Mouse (Mus musculus) left cerebral cortex, postnatal 25 days (tissue): ENCODE measurements around the gene Ethe1. TPM values are rescaled to one million over a fixed set of nuclear protein-coding genes. Genes with fewer than 3 reads are reported as not detected.
A peak's percentile ranks its signal among the peaks of the same experiment; 100 is the strongest.
"Not testable (repeated sequence)": the region's sequence is repeated elsewhere in the genome, so short reads cannot be mapped to it uniquely, and the experiment has no call there.

ENCODE experiments used
- DNase-seq, 2 experiments: peaks; one replicate each; pipeline ENCODE4 v3.0.0; 2022; ENCODE audit warnings: low spot score in 2 of 2, mixed read lengths in 1 of 2
- intact Hi-C: fragments of 180-260 bp; cut with DNase I; formaldehyde crosslinking; loops from one replicate; pipeline ENCODE4 v1.15.1; 2025
- total RNA-seq, 2 experiments: library from RNA; stranded (reverse); gene quantifications; 2 replicates each; pipeline ENCODE4 v1.2.3; 2021

Gene Ethe1
- total RNA-seq, 2 experiments from 2014 or later, result 11.1 to 13.2 TPM

GRCm38 (mm10) chr7:24608017-24608416, 20.7 kb downstream of the Ethe1 start:
- intact Hi-C loops, result no loop called here
- DNase-seq, result peak in 1 of 2 experiments; percentile 53

- intact Hi-C loops, result no loop called here
- DNase-seq, result no peak
These were observed 21.2 kb downstream of the Ethe1 start for GRCm38 (mm10) chr7:24608561-24608960.

GRCm38 (mm10) chr7:24610144-24610878, 23.0 kb downstream of the Ethe1 start, which contains the start of gene Phldb3:
Gene Phldb3, plus strand, starts transcription at chr7:24610763.
- no peak for DNase-seq
- intact Hi-C loops, result no loop called here

GRCm38 (mm10) chr7:24610879-24611494, 23.6 kb downstream of the Ethe1 start:
- DNase-seq, result peak in 1 of 2 experiments; percentile 43
- intact Hi-C loops, result no loop called here

- intact Hi-C loops, result no loop called here
- DNase-seq, result no peak
These were observed 24.4 kb downstream of the Ethe1 start for GRCm38 (mm10) chr7:24611709-24612108.

GRCm38 (mm10) chr7:24612308-24612910, 25.1 kb downstream of the Ethe1 start:
- intact Hi-C loops, result no loop called here
- no peak for DNase-seq

- no peak for DNase-seq
These were observed 27.5 kb downstream of the Ethe1 start for GRCm38 (mm10) chr7:24614816-24615215.

GRCm38 (mm10) chr7:24617763-24618162, 30.4 kb downstream of the Ethe1 start:
- intact Hi-C loops, result no loop called here
- no peak for DNase-seq

More at GRCm38 (mm10) chr7:24614816-24615215, 27.5 kb downstream of the Ethe1 start:
- intact Hi-C loops, result no loop called here

GRCm38 (mm10) chr7:24618374-24618773, 31.0 kb downstream of the Ethe1 start:
- intact Hi-C loops, DNase-seq: not testable (repeated sequence)

GRCm38 (mm10) chr7:24619671-24620397, 32.5 kb downstream of the Ethe1 start:
- DNase-seq, result no peak
- intact Hi-C loops, result no loop called here

GRCm38 (mm10) chr7:24621193-24621592, 33.9 kb downstream of the Ethe1 start:
- no peak for DNase-seq
- intact Hi-C loops, result no loop called here

- no peak for DNase-seq
- intact Hi-C loops, result no loop called here
These were observed 35.6 kb downstream of the Ethe1 start for GRCm38 (mm10) chr7:24622967-24623366.

- peak; percentile 11 to 24 for DNase-seq
- intact Hi-C loops, result no loop called here
These were observed 41.6 kb downstream of the Ethe1 start for GRCm38 (mm10) chr7:24628685-24629610.

GRCm38 (mm10) chr7:24629672-24630071, 42.3 kb downstream of the Ethe1 start:
- DNase-seq, result no peak
- intact Hi-C loops, result no loop called here

- no peak for DNase-seq
- intact Hi-C loops, result no loop called here
These were observed 43.0 kb downstream of the Ethe1 start for GRCm38 (mm10) chr7:24630116-24630880.

- no peak for DNase-seq
- intact Hi-C loops, result no loop called here
These were observed 48.9 kb downstream of the Ethe1 start, which contains the start of gene Lypd3 for GRCm38 (mm10) chr7:24636264-24636663. Gene Lypd3, plus strand, starts transcription at chr7:24636550.

- DNase-seq, result no peak
- intact Hi-C loops, result no loop called here
These were observed 49.7 kb downstream of the Ethe1 start for GRCm38 (mm10) chr7:24637046-24637445.
